Mouse (Mus musculus) intestine, embryonic 14.5 days (tissue): Measurements from ENCODE around the gene Znhit6. TPM values are rescaled to one million over a fixed set of nuclear protein-coding genes. Genes with fewer than 3 reads are reported as not detected.

Experiments
- ATAC-seq: fragments of 200-750 bp; cut with Nextera tagmentation; replicated peaks from 2 replicates; pipeline ENCODE4 v1.8.0; 2017; ENCODE audit warnings: low read depth, moderate number of reproducible peaks, moderate TSS enrichment, moderate library complexity; ENCODE audit not compliant: low FRiP score, low TSS enrichment
- DNase-seq: peaks from one replicate; pipeline ENCODE4 v3.0.0-alpha.2; 2018; ENCODE audit warnings: low spot score
- H3K27ac ChIP-seq: fragments of 300-500 bp; sonication (generic); 2 replicates; pipeline ENCODE4 v1.5.1; 2014; ENCODE audit warnings: low read depth, mild to moderate bottlenecking, control low read depth
- H3K27me3 ChIP-seq: fragments of 300-500 bp; sonication (generic); replicated peaks from 2 replicates; pipeline ENCODE4 v1.6.1; 2014; ENCODE audit warnings: low read length, control low read depth; ENCODE audit not compliant: control insufficient read depth, insufficient read depth
- H3K36me3 ChIP-seq: fragments of 300-500 bp; sonication (generic); 2 replicates; pipeline ENCODE4 v1.6.1; 2014; ENCODE audit warnings: low read length, control low read depth; ENCODE audit not compliant: control insufficient read depth, insufficient read depth
- H3K4me1 ChIP-seq: fragments of 300-500 bp; sonication (generic); replicated peaks from 2 replicates; pipeline ENCODE4 v1.6.1; 2014; ENCODE audit warnings: low read length, control low read depth, mixed read lengths; ENCODE audit not compliant: control insufficient read depth, insufficient read depth
- H3K4me2 ChIP-seq: fragments of 300-500 bp; sonication (generic); 2 replicates; pipeline ENCODE4 v1.6.1; 2014; ENCODE audit warnings: low read length
- H3K4me3 ChIP-seq: fragments of 300-500 bp; sonication (generic); 2 replicates; pipeline ENCODE4 v1.5.1; 2014; ENCODE audit warnings: low read depth, low read length, control low read depth, mixed read lengths
- H3K9ac ChIP-seq: fragments of 300-500 bp; sonication (generic); 2 replicates; pipeline ENCODE4 v1.6.1; 2014; ENCODE audit warnings: mild to moderate bottlenecking, low read length
- H3K9me3 ChIP-seq: fragments of 300-500 bp; sonication (generic); 2 replicates; pipeline ENCODE4 v1.6.1; 2016; ENCODE audit warnings: low read length, control low read depth; ENCODE audit not compliant: control insufficient read depth
- WGBS: fragments of 180-500 bp; shearing (Covaris S2); extraction: QIAGEN DNeasy Blood & Tissue Kit; methylation state at CpG from one replicate; pipeline ENCODE4 v1.1.7; 2014; 5-methylcytosine and 5-hydroxymethylcytosine counted together
- polyA plus RNA-seq: library from polyadenylated mRNA; unstranded; fragments of >200 nt; fragmentation: Nextera tagmentation; extraction: Ambion mirVana; gene quantifications from 2 replicates; pipeline ENCODE4 v1.2.1, GENCODE M21; 2014

The Znhit6 gene
- polyA plus RNA-seq, 1 experiment from 2014 or later: 29.3 TPM

DNA sequence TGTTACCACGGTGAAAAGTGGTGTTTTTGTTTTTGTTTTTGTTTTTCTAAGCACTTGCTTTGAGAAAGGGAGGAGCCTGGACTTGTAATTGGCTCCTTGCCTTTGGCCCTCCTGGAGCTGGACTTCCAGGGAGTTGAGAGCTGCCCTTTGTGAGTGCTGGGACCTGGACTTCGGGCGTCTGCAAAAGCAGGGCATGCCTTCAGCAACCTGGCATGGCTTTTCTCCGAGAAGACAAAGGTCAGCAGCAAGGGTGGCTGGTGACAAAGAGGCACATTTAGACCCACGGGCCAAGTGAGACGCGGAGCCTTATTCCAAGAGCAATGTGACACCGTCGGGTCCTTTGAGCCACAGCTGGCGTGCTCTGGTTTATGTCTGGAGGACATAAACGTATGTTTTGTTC, 66.9 kb downstream of the Znhit6 start:
- DNase-seq (no peak), ATAC-seq (0 out of 2 replicates have a peak, but pooled peaks have one; percentile 5)
- Histone ChIP-seq H3K27me3 (no peaks in the 10 kb centered on the region), H3K27ac (no peak overlapping the region), H3K4me1 (peaks cover 5% of the 10 kb centered on the region; the same call in 1 of the 2 replicates), H3K9ac (no peak overlapping the region), H3K9me3 (no peaks in the 10 kb centered on the region), H3K36me3 (peaks cover 10% of the 10 kb centered on the region), H3K4me3 (no peak overlapping the region), H3K4me2 (no peak overlapping the region)
- 46% methylated on average over 11 of the region's 11 CpGs for WGBS

DNA sequence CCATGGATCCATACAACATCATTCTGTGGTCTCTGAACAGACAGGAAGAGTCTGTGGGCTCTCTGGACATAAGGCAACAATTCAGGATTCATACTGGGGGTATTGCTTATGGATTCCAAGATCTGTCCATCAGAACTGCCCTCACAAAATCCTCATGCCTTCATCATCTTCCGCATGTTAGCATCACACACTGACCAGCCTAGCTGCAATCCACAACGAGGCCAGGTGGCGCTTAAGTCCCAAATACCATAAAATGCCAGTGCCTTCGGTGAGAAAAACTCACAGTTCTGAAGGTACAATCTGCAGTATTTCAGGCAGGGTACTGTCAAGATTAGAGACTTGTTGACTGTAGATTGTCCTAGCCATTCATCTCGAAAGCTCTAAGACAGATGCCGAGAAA, 69.5 kb downstream of the Znhit6 start:
- H3K4me1 ChIP-seq: peaks cover 16% of the 10 kb centered on the region
- ATAC-seq (no peak), DNase-seq (no peak)
- 69% methylated on average over 6 of the region's 6 CpGs for WGBS
- H3K27me3 ChIP-seq: no peaks in the 10 kb centered on the region
- no peak overlapping the region for H3K4me2 ChIP-seq
- no peaks in the 10 kb centered on the region for H3K9me3 ChIP-seq
- H3K4me3 ChIP-seq: no peak overlapping the region
- H3K27ac ChIP-seq: no peak overlapping the region
- no peak overlapping the region for H3K9ac ChIP-seq
- peaks cover 17% of the 10 kb centered on the region for H3K36me3 ChIP-seq

DNA sequence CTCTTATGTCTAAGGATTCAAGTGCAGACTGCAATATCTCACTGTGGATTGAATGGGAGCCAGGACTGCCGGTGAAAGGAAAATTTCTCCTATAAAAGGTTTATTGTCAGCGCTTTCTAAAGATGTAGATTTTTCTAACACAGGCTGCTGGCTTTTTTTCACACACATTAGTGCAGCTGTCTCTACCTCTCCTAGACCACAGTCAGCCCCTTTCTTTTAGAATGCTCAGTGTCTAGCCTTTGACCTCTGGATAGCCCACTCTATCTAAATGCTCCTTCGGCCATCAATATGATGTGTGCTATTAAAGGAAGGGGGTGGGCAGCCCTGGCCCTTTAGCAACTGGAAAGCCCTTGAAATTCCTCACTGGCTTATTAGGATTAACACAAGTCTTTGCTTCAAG, 70.0 kb downstream of the Znhit6 start:
- no peaks in the 10 kb centered on the region for H3K9me3 ChIP-seq
- H3K4me2 ChIP-seq: no peak overlapping the region; the same call in 1 of the 2 replicates
- H3K9ac ChIP-seq: no peak overlapping the region
- DNase-seq (no peak), ATAC-seq (no peak)
- no peak overlapping the region for H3K4me3 ChIP-seq
- H3K4me1 ChIP-seq: peaks cover 21% of the 10 kb centered on the region
- 48% methylated on average over 3 of the region's 3 CpGs for WGBS
- H3K27ac ChIP-seq: no peak overlapping the region
- H3K36me3 ChIP-seq: peaks cover 17% of the 10 kb centered on the region
- H3K27me3 ChIP-seq: no peaks in the 10 kb centered on the region

DNA sequence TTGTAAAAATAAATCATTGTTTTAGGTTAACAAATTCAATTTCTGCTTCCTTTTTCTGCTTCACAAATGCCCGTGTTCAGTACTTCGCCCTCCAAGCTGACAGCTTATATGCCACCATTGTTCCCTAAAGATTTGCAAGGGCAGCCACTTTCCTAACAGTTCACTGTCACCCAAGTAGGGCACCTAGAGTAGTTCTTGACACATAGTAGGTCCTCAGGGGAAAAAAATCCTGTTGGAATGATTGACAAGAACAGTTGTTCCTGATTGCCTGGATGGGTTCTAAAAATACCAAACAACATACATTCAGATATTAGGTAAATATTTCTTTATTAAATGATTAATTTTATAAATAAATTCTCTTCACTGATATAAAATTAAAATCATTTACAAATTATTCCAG, 70.7 kb downstream of the Znhit6 start:
- H3K27ac ChIP-seq: no peak overlapping the region
- DNase-seq: no peak
- H3K9me3 ChIP-seq: no peaks in the 10 kb centered on the region
- 84% methylated on average over 2 of the region's 2 CpGs for WGBS
- H3K27me3 ChIP-seq: no peaks in the 10 kb centered on the region
- H3K36me3 ChIP-seq: peaks cover 17% of the 10 kb centered on the region
- ATAC-seq: no peak
- peaks cover 28% of the 10 kb centered on the region for H3K4me1 ChIP-seq
- no peak overlapping the region for H3K9ac ChIP-seq
- H3K4me2 ChIP-seq: no peak overlapping the region
- no peak overlapping the region for H3K4me3 ChIP-seq

DNA sequence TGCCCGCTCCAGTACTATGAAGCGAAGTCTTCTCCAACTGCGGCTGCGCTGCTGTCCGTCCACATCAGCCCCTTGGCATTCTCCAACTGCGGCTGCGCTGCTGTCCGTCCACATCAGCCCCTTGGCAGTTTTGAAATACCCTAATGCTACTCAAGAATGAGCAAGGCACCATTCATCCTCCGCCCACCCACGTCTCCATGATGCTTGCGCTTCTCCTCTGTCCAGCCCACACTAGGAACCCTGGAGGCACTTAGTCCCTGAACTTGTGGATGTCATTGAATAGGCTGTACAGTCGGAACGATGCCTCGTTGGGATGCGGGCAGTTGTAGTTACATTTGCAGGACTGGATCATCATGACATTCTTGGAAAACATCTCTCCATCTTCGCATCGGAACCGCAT, 71.4 kb downstream of the Znhit6 start:
- H3K27me3 ChIP-seq: no peaks in the 10 kb centered on the region
- peaks cover 17% of the 10 kb centered on the region for H3K36me3 ChIP-seq
- 90% methylated on average over 18 of the region's 18 CpGs for WGBS
- H3K4me3 ChIP-seq: no peak overlapping the region
- ATAC-seq (no peak), DNase-seq (no peak)
- H3K27ac ChIP-seq: no peak overlapping the region
- H3K9me3 ChIP-seq: no peaks in the 10 kb centered on the region
- H3K9ac ChIP-seq: no peak overlapping the region
- H3K4me2 ChIP-seq: no peak overlapping the region
- peaks cover 36% of the 10 kb centered on the region for H3K4me1 ChIP-seq

DNA sequence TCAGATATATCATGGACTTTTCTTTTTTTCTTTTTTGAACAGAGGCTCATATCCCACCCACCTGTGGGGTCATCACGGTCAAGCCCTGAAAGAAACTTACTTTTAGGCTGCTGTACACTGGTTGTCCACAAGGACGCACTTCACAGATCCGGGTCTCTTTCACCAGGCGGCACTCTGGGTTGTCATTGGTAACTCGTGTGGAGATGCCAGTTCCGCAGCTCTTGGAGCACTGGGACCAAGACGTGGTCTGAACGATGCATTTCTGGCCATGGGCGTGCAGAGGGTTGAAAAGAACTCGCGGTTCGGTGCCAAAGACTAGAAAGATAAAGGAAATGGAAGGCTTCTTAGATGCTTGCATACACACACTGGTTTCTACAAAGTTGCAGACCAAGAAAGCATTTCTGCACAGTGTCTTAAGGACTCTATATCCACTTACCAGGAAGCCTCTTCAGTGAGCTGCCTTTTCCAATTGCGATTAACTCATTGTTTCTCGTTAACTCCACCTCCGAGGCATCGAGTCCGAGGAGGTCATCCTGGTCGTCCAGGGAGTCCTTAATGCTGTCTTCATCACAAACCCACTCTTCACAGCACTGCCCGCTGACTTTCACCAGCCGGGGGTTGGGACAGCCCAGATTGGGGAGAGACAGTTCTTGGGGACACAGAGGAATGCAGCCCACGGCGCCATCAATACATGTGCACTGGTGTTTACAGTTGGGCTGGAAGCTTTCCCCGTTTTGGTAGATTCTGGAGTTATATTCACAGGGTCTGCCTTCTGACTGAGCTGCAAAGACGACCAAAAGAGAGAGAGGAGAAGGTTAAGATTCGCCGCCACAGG, 72.3 kb downstream of the Znhit6 start:
- Histone ChIP-seq H3K9ac (peak overlapping the region; percentile 90), H3K4me1 (peaks cover 41% of the 10 kb centered on the region), H3K4me2 (peak overlapping the region; percentile 80), H3K27me3 (no peaks in the 10 kb centered on the region), H3K9me3 (no peaks in the 10 kb centered on the region), H3K36me3 (peaks cover 17% of the 10 kb centered on the region), H3K4me3 (peak overlapping the region; percentile 66), H3K27ac (peak overlapping the region; percentile 89)
- 29% methylated on average over 26 of the region's 26 CpGs for WGBS
- DNase-seq (peak; percentile 75), ATAC-seq (no peak)

DNA sequence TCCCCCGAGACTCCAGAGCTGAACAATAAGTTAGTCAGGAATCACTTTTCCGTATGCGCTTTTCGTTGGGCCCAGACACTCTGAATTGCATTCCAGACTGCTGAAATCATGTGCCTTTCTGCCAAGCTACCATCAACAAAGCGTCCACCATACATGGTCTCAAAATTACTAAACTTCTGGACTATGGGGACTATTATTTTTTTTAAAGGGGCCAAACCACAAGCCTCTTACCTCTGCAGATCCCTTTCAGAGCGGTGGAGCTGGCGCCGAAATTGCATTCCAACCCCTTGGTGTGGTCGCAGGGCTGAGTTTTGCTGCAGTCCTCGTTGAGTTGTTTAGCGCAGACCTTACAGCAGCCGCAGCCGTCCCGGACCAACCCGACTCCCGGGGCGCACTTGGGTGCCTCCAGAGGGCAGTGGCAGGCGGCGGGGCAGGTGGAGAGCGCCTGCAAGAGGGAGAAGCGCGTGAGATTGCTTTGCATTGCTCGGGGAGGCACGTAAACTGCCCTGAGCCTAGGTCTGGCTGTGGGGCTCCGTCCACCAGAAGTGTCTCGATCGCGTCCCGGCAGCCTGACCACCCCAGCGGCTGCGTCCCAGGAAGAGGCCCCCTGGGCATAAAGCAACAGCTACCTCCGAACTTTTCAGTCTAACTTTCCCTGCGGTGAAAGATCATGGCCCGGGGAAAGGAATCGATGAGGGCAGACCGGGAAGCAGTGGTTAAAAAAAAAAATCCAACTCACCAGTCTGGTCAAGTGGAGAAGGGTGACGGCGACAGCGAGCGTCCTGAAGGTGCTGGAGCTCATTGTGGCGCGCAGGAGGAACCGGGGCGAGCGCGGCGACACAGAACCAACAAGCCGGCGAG, 73.2 kb downstream of the Znhit6 start:
- Histone ChIP-seq H3K4me2 (peak overlapping the region; percentile 80), H3K9ac (peak overlapping the region; percentile 90), H3K36me3 (peaks cover 17% of the 10 kb centered on the region), H3K9me3 (no peaks in the 10 kb centered on the region), H3K27me3 (no peaks in the 10 kb centered on the region), H3K27ac (peak overlapping the region; percentile 89), H3K4me3 (peak overlapping the region; percentile 66), H3K4me1 (peaks cover 41% of the 10 kb centered on the region)
- ATAC-seq (peak; percentile 26; the same call in 1 of the 2 replicates), DNase-seq (peak; percentile 90)
- under 1% methylated on average over 49 of the region's 49 CpGs for WGBS

DNA sequence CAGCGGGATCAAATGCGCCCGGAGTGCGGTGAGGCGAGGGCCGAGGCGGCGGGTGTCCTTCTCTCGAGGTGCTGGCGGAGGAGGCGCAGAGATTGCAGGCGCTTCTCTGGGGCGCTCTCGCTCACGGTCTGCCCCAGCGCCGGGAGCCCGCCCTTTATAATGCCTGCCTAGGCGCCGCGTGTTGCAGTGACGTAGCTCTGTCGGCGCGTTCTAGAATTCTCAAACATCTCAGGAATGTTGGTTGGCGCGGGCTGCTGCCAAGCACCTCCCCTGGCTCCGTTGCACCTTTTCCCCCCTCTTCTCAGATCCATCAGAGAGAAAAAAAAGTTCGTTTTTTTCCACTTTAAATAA, 73.8 kb downstream of the Znhit6 start, which contains the start of gene Ccn1:
Gene Ccn1, minus strand, starts transcription at position 130 of the 351 bp plus-strand sequence.
- Histone ChIP-seq H3K9me3 (no peaks in the 10 kb centered on the region), H3K4me3 (peak within 1 kb of the TSS; percentile 66), H3K4me1 (peaks cover 41% of the 10 kb centered on the region), H3K4me2 (peak within 1 kb of the TSS; percentile 80), H3K36me3 (peaks cover 17% of the 10 kb centered on the region), H3K9ac (peak within 1 kb of the TSS; percentile 90), H3K27me3 (no peaks in the 10 kb centered on the region), H3K27ac (peak within 1 kb of the TSS; percentile 89)
- ATAC-seq: peak; percentile 77
- 0% methylated on average over 29 of the region's 29 CpGs for WGBS
- DNase-seq: no peak
